Mouse (Mus musculus): Measurements from ENCODE around the gene Trcg1. TPM values are rescaled to one million over a fixed set of nuclear protein-coding genes. Genes with fewer than 3 reads are reported as not detected.

Trcg1 gene
- polyA plus RNA-seq, 1 experiment from 2014 or later: not detected

DNA sequence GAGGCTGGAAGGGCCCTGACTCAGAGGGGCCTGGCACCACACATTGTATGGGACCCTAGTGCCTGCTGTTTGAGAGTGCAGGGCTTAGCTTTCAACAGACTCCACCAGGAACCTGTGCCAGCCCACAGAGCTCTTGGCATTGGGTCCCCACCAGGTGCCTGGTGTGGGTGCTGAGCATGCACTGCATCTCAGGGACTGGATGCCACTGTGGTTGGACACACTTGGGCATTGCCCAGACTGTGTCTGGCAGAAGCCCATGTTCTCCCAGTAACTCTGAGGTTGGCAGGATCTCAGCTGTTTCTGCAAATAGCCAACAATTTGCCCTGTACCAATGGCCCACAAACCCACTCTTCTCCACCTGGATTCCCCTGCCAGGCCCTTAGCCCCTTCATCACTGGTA is 40.0 kb downstream of the Trcg1 start:
- no peak for TF ChIP-seq CTCF (IDR thresholded peaks at IDR 0.05; ENCODE audit: low read depth)
- H3K4me2 ChIP-seq: no peak overlapping the region
- H3K4me3 ChIP-seq (ENCODE audit: low read depth, low read length): no peak overlapping the region
- H3K9ac ChIP-seq: no peak overlapping the region
- no peaks in the 10 kb centered on the region for H3K9me3 ChIP-seq (ENCODE audit: low read depth, low read length)
- H3K4me1 ChIP-seq (ENCODE audit: insufficient read depth): peaks cover 27% of the 10 kb centered on the region
- no peak for DNase-seq
- ATAC-seq (ENCODE audit: insufficient read depth): no peak
- no peaks in the 10 kb centered on the region for H3K36me3 ChIP-seq (ENCODE audit: insufficient read depth)
- H3K27ac ChIP-seq (ENCODE audit: low read depth): no peak overlapping the region
- no peaks in the 10 kb centered on the region for H3K27me3 ChIP-seq (ENCODE audit: insufficient read depth, low read length)

- Histone ChIP-seq H3K4me2 (no peak overlapping the region), H3K4me1 (ENCODE audit: insufficient read depth) (peaks cover 32% of the 10 kb centered on the region), H3K36me3 (ENCODE audit: insufficient read depth) (no peaks in the 10 kb centered on the region), H3K4me3 (ENCODE audit: low read depth, low read length) (no peak overlapping the region), H3K9ac (no peak overlapping the region), H3K9me3 (ENCODE audit: low read depth, low read length) (no peaks in the 10 kb centered on the region), H3K27ac (ENCODE audit: low read depth) (no peak overlapping the region), H3K27me3 (ENCODE audit: insufficient read depth, low read length) (no peaks in the 10 kb centered on the region)
- DNase-seq (peak; percentile 41), ATAC-seq (ENCODE audit: insufficient read depth) (peak; percentile 55; the same call in 1 of the 2 replicates)
- 36% methylated on average over 4 of the region's 4 CpGs for WGBS
- no peak for TF ChIP-seq CTCF (IDR thresholded peaks at IDR 0.05; ENCODE audit: low read depth)
Observed at GRCm38 (mm10) chr9:57278268-57278667, 41.9 kb downstream of the Trcg1 start.

DNA sequence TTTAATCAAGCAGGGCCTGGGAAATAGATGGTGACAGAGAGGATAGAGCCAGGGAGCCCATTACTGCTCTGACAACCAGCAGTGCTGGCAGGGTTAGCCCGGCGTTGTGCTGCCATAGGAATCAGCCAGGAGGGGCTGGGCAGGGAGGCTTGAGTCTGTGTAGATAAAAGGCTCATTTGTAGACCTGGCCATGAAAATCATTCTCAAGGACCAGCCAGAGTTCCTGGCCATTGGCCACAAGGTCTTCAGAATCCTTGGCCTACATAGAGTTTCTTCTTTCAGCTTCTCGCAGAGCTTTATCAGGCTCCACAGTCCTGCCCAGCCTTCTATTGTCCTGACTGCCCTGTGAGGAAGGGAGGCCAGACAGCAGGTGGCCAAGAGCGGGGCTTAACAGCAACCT is 43.1 kb downstream of the Trcg1 start:
- Histone ChIP-seq H3K4me3 (ENCODE audit: low read depth, low read length) (no peak overlapping the region), H3K27ac (ENCODE audit: low read depth) (no peak overlapping the region), H3K4me1 (ENCODE audit: insufficient read depth) (peaks cover 34% of the 10 kb centered on the region), H3K9ac (no peak overlapping the region), H3K4me2 (no peak overlapping the region), H3K36me3 (ENCODE audit: insufficient read depth) (no peaks in the 10 kb centered on the region), H3K9me3 (ENCODE audit: low read depth, low read length) (no peaks in the 10 kb centered on the region), H3K27me3 (ENCODE audit: insufficient read depth, low read length) (no peaks in the 10 kb centered on the region)
- no peak for ATAC-seq (ENCODE audit: insufficient read depth)
- no peak for DNase-seq
- WGBS: 34% methylated on average over 4 of the region's 4 CpGs
- no peak for TF ChIP-seq CTCF (IDR thresholded peaks at IDR 0.05; ENCODE audit: low read depth)

DNA sequence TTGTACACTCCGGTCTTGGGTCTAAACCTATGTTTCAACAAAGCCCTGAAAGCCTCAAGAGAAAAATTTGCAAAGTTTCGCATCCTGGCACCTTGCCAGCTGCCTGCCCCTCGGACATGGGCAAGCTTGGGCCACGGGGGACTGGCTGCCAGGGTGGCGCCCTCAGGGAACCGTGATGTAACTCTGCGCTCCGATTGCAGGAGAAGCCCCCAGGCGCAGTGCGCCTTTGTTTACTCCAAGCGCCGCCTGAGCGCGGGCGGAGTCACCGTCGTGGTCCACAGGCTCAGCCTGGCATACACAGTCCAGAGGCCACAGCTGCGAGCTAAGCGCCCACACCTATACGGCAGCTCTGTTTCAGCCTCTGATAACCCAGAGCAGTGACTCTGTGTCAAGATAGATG is 45.2 kb downstream of the Trcg1 start:
- Histone ChIP-seq H3K27me3 (ENCODE audit: insufficient read depth, low read length) (no peaks in the 10 kb centered on the region), H3K9ac (no peak overlapping the region; the same call in 1 of the 2 replicates), H3K36me3 (ENCODE audit: insufficient read depth) (no peaks in the 10 kb centered on the region), H3K4me3 (ENCODE audit: low read depth, low read length) (no peak overlapping the region), H3K4me1 (ENCODE audit: insufficient read depth) (peaks cover 34% of the 10 kb centered on the region), H3K4me2 (peak overlapping the region; percentile 61), H3K27ac (ENCODE audit: low read depth) (no peak overlapping the region), H3K9me3 (ENCODE audit: low read depth, low read length) (no peaks in the 10 kb centered on the region)
- 8% methylated on average over 20 of the region's 20 CpGs for WGBS
- DNase-seq (peak; percentile 63), ATAC-seq (ENCODE audit: insufficient read depth) (peak; percentile 60; the same call in 1 of the 2 replicates)
- no peak for TF ChIP-seq CTCF (IDR thresholded peaks at IDR 0.05; ENCODE audit: low read depth)

DNA sequence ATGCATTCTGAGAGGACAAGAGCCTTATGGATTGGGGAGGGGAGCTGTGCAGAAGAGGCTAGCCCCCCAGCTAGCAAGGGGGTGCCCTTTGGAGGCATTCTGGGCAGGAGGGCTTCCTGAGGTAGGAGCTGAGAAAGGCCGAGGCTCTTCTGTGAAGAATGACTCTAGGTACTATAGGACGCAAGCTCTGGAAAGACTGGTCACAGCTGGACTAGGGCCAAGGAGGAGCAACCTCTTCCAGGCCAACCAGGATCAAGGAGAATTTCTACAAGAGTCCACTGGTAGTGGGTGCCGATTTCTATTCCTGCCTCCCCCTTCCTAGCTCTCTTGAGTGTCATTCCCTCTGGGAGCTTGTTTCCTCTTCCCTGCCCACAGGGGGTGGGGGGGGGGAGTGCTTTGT is 46.3 kb downstream of the Trcg1 start:
- Histone ChIP-seq H3K4me2 (no peak overlapping the region), H3K36me3 (ENCODE audit: insufficient read depth) (no peaks in the 10 kb centered on the region), H3K9ac (no peak overlapping the region), H3K9me3 (ENCODE audit: low read depth, low read length) (no peaks in the 10 kb centered on the region), H3K27me3 (ENCODE audit: insufficient read depth, low read length) (no peaks in the 10 kb centered on the region), H3K4me1 (ENCODE audit: insufficient read depth) (peaks cover 31% of the 10 kb centered on the region), H3K27ac (ENCODE audit: low read depth) (no peak overlapping the region), H3K4me3 (ENCODE audit: low read depth, low read length) (no peak overlapping the region)
- DNase-seq: no peak
- no peak for ATAC-seq (ENCODE audit: insufficient read depth)
- WGBS: 26% methylated on average over 3 of the region's 3 CpGs
- no peak for TF ChIP-seq CTCF (IDR thresholded peaks at IDR 0.05; ENCODE audit: low read depth)

DNA sequence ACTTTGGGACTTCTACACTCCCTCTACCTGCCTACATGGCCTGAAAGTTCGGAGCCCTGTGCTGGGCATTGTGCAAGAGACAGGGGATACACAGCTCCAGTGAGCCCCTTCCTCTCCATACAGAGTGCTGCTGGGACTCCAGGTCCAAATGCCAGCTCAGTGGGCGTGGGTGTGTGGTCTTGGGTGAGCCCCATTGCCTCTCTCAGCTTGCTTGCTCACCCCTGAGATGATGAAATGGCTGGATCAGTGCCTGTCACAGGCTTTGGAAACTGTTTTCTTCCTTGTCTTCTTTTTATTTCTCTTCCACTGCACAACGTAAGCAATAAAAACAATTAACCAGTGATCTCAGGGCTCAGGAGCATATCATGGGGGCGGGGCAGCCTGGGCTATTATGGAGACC is 47.0 kb downstream of the Trcg1 start:
- ATAC-seq (ENCODE audit: insufficient read depth) (no peak), DNase-seq (no peak)
- Histone ChIP-seq H3K9ac (no peak overlapping the region), H3K9me3 (ENCODE audit: low read depth, low read length) (no peaks in the 10 kb centered on the region), H3K36me3 (ENCODE audit: insufficient read depth) (no peaks in the 10 kb centered on the region), H3K27me3 (ENCODE audit: insufficient read depth, low read length) (no peaks in the 10 kb centered on the region), H3K4me3 (ENCODE audit: low read depth, low read length) (no peak overlapping the region), H3K4me2 (no peak overlapping the region), H3K4me1 (ENCODE audit: insufficient read depth) (peaks cover 27% of the 10 kb centered on the region), H3K27ac (ENCODE audit: low read depth) (peak overlapping the region; percentile 15; the same call in 1 of the 2 replicates)
- 63% methylated on average over 4 of the region's 4 CpGs for WGBS
- no peak for TF ChIP-seq CTCF (IDR thresholded peaks at IDR 0.05; ENCODE audit: low read depth)

- Histone ChIP-seq H3K9ac (no peak overlapping the region), H3K9me3 (ENCODE audit: low read depth, low read length) (no peaks in the 10 kb centered on the region), H3K36me3 (ENCODE audit: insufficient read depth) (no peaks in the 10 kb centered on the region), H3K4me1 (ENCODE audit: insufficient read depth) (peaks cover 10% of the 10 kb centered on the region), H3K4me2 (no peak overlapping the region), H3K4me3 (ENCODE audit: low read depth, low read length) (no peak overlapping the region), H3K27ac (ENCODE audit: low read depth) (no peak overlapping the region), H3K27me3 (ENCODE audit: insufficient read depth, low read length) (no peaks in the 10 kb centered on the region)
- no peak for DNase-seq
- TF ChIP-seq CTCF (IDR thresholded peaks at IDR 0.05; ENCODE audit: low read depth): no peak
- no peak for ATAC-seq (ENCODE audit: insufficient read depth)
- 69% methylated on average over 6 of the region's 6 CpGs for WGBS
Observed at GRCm38 (mm10) chr9:57287183-57287582, 50.8 kb downstream of the Trcg1 start.

- no peak overlapping the region for H3K4me3 ChIP-seq (ENCODE audit: low read depth, low read length)
- ATAC-seq (ENCODE audit: insufficient read depth) (no peak), DNase-seq (no peak)
- no peaks in the 10 kb centered on the region for H3K4me1 ChIP-seq (ENCODE audit: insufficient read depth)
- TF ChIP-seq CTCF (IDR thresholded peaks at IDR 0.05; ENCODE audit: low read depth): no peak
- H3K9me3 ChIP-seq (ENCODE audit: low read depth, low read length): no peaks in the 10 kb centered on the region
- no peak overlapping the region for H3K27ac ChIP-seq (ENCODE audit: low read depth)
- no peak overlapping the region for H3K4me2 ChIP-seq
- no peaks in the 10 kb centered on the region for H3K27me3 ChIP-seq (ENCODE audit: insufficient read depth, low read length)
- H3K36me3 ChIP-seq (ENCODE audit: insufficient read depth): no peaks in the 10 kb centered on the region
- H3K9ac ChIP-seq: no peak overlapping the region
- WGBS: 76% methylated on average over 3 of the region's 3 CpGs
Observed at GRCm38 (mm10) chr9:57294905-57295304, 58.5 kb downstream of the Trcg1 start.

Measured in lung, embryonic 14.5 days (tissue).